Mouse (Mus musculus) spleen, adult 2 months (tissue): ENCODE data around the gene Gm10392.
"Not testable (repeated sequence)": the region's sequence is repeated elsewhere in the genome, so short reads cannot be mapped to it uniquely, and the experiment has no call there.

Experiments used
- CTCF ChIP-seq: fragments of 200-500 bp; IDR thresholded peaks from 2 replicates; pipeline ENCODE4 v1.5.1; 2011; ENCODE audit warnings: mild to moderate bottlenecking, inconsistent platforms; ENCODE audit not compliant: insufficient read depth, insufficient read length, insufficient replicate concordance; ENCODE audit errors: extremely low read depth
- POLR2A ChIP-seq: fragments of 200-500 bp; IDR thresholded peaks from 2 replicates; pipeline ENCODE4 v1.6.1; 2011; ENCODE audit warnings: low read depth, low read length, inconsistent platforms

DNA sequence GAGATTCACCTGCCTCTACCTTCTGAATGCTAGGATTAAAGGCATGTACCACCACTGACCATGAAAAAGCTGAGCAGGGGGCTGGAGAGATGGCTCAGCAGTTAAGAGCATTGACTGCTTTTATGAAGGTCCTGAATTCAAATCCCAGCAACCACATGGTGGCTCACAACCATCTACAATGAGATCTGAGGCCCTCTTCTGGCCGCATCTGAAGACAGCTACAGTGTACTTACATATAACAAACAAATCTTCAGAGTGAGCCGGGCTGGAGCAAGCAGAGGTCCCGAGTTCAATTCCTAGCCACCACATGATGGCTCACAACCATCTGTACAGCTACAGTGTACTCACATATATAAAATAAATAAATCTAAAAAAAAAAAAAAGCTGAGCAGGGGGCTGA is 9.4 kb upstream of the Gm10392 start:
- TF ChIP-seq CTCF, POLR2A: not testable (repeated sequence)
